Mouse (Mus musculus) testis, adult 2 months (tissue): Measurements from ENCODE around the gene Elane.

ENCODE experiments used
- CTCF ChIP-seq: fragments of 200-500 bp; IDR thresholded peaks from 2 replicates; pipeline ENCODE4 v1.5.1; 2012; ENCODE audit warnings: low read depth, mild to moderate bottlenecking, inconsistent platforms, low read length, moderate library complexity; ENCODE audit not compliant: control insufficient read depth, insufficient read depth, insufficient replicate concordance
- POLR2A ChIP-seq: fragments of 200-500 bp; IDR thresholded peaks from 2 replicates; pipeline ENCODE4 v1.6.1; 2012; ENCODE audit warnings: low read depth, mild to moderate bottlenecking, inconsistent platforms, low read length, moderate library complexity; ENCODE audit not compliant: control insufficient read depth

GRCm38 (mm10) chr10:79886054-79886453 is at the start of gene Elane:
- TF ChIP-seq CTCF (no peak), POLR2A (no peak)
